Mouse (Mus musculus): ENCODE measurements at regions not wholly inside any gene's neighbourhood (a gene's known extent, or its start where the extent isn't known, plus 50 kb on each side); places are given as distances from the start of the nearest gene placed in this dataset.

DNA sequence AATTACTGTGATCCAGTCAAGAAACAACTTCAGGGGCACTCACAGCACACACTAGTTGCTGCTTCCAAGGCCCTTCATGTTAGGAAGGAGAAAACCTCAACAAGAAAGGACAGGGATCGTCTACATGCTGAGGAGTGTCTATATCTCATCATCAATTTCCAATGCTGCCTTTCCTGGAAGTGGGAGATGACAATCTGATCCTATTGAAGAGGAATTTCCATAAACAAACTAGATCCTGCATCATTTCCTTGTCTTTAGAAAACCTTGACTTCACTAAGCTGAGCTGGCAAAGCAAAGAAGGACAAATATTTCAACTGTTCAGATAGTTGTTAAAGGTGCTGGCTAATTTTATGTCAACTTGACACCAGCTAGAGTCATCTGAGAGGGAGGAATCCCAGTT lies 83.5 kb upstream of the Rapgef5 start:
- DNase-seq: no peak

GRCm38 (mm10) chr12:117437011-117437410 lies 79.3 kb upstream of the Rapgef5 start:
- DNase-seq: no peak

DNA sequence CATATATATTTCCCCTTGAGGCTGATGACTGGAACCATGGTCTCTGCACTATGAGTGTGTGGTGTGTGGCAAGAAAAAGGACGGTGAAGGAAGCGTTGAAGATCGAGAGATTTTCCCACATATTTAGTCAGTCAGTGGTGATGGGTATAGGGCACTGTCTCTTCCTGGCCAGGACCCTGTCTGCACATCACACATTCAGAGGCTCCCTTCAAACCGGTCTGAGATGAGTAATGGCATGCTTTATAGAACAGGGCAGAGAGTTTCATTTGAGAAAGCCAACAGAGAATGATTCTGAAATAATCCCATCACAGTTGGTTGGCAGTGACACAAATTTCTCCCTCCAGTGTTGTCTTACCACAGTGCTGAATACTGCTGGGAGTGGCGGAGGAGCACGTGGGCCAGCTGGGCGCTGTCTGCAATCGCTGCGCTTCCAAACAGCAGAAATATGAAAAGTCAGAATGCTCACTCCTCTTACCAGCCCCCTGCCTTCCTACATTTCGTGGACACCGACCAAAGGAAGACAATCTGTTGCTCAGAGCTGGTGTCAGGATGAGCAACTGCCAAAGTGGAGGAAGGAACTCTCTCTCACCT lies 77.2 kb upstream of the Rapgef5 start:
- no peak for DNase-seq

GRCm38 (mm10) chr12:117444247-117444989 lies 71.9 kb upstream of the Rapgef5 start:
- no peak for DNase-seq

DNA sequence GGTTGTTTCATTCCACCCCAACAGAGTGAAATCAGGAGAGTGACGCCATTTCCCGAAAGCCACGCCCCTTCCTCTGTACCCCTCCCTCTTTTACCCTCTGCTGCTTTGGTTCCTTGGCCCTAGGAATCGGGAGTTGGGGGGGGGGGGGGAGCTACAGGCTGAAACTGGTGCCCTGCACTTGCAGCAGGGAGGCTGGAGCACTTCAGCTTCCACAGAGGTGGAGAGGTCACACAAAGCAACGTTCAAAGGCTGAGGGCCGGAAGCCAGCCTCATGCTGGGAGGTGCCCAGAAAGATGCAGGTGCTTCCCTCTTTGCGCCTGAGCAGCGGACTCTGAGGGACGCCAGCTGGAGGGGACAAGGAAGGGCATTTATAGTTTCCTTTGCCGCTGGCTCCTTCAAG lies 69.1 kb upstream of the Rapgef5 start:
- DNase-seq: peak; percentile 12

DNA sequence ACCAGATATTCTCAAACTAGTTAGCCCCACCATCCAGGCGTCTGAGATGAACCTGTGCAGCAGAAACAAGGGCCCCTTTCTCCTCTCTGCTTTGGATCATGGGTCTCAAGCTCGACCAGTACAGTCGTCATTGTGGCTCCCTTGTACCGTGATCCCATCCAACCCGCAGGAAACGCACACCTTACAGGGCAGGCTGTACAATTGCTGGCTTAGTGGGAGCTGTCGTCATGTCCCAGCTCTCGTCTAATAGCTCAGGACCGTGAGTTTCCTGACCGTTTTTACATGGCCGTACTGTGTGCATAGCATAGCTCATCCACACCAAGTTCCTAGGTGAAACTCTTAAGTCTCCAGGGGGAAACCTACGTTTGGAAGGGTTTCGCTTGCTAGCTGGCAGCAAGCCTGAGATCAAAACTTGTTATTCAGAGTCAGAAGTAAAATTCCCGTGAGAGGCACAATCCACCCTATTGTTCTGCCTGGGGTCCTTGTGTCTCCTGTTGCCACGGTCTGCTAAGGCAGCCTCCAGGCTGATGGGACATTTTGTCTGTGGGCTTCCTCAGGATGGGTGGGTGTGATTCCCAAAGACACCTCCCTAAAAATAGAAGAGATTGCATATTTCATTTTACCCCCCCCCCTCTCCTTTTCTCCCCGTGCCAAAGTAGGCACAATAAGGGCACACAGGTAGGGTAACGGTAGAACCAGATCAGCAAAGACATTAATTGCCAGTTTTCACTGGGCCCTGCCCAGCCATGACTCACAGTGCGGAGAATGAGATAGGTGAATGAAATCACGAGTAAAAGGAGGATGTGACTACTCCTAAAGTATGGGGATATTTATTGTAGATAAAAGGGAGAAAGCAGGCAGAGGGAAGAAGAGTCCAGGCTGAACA lies 68.2 kb upstream of the Rapgef5 start:
- no peak for DNase-seq

DNA sequence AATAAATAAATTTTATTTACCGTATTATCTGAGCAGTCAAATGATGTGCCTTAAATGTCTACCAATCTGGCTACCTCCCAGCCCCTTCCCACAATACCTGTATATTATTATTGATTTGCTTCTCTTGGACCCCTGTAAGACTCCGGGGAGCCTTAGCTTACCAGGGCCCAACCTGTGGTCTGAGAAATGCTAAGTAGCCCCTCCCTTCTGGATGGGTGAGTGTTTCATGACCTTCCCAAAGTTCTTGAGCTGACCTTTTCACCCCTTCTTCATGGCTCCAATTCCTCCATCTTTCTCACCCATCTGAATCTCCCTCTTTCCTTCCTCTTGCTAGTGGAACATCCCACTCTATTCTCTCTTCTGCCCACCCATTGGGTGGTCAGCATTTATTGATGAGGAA lies 67.2 kb upstream of the Rapgef5 start:
- no peak for DNase-seq

DNA sequence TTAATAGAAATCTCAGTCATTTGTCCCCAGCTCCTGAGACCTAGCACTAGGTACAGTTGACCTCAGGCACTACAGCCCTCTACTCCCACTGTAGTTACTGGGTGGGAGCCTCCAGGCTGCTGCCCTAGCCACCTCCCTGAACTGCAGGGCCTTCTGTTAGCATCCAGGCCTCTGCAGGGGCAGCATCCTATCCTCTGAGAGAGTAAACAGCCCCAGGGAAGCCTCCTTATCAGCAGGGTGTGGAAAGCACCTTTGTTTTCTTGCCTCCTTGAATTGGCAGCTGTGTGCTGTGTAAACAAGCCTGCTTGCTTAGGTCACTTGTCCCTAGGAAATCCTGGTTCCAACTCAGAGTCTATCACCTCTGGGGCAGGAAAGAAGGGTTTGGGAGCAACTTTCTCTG lies 66.2 kb upstream of the Rapgef5 start:
- no peak for DNase-seq

DNA sequence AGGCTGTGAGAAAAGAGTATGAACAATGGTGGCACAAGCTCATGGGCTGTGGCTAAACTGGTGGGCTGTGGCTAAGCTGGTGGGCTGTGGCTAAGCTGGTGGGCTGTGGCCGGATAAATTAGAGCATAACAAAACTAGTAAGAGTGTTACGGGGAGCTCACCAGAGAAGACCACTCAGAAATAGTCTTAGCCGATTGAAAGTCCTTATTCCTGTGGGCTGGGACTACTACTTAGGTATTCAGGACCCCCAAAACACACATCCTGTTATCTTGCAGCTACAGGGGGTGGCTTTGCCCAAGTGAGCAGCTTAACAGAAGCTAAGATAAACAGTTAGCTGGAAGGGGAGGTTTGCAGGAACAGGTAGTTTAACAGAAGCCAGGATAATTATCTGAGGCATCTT lies 65.4 kb upstream of the Rapgef5 start:
- no peak for DNase-seq

GRCm38 (mm10) chr12:117451441-117451840 lies 64.8 kb upstream of the Rapgef5 start:
- no peak for DNase-seq

GRCm38 (mm10) chr12:117455800-117456199 lies 60.5 kb upstream of the Rapgef5 start:
- no peak for DNase-seq

DNA sequence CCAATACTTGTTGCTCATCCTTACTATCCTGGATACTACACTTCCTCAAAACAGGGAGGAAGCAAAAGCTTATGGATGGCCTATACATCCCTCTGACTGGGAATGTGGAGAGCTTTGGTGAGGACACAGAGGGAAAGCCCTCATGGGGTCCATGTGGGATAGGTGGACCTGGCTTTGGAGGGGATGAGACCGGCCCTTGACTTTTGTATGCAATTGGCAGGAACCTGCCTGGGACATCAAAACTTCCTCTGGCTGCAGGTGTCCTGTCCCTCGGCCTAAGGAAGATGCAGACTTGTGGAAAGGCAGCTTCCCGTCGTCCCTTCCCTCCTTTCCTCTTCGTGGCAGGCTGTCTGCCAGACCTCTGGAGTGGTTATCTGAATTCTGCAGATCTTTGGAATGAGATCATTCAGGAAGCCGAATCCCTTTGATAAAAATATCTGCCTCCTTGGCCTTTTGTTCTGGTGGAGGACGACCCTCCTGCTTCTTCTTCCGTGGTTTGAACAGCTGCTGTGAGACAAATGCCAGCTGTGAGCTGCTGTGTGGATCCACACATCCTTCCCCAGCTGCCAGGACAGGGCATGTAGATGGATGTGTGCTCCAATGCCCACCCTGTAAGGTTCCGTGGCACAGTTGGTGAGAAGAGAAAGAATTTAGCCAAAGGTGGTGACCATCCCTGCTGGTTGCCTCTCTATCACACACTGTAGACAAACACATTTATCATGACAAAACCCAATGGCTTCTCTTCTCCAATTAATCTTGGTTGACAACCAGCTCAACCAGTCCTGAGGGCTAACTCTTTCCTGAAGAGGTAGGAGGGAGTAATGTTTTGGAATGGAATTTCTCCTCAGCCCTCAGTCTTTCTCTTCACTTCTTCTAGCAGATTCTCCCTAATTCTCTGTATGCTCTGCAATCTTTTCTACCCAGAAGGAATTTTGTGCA lies 57.9 kb upstream of the Rapgef5 start:
- peak; percentile 39 for DNase-seq

GRCm38 (mm10) chr12:117459541-117459940 lies 56.7 kb upstream of the Rapgef5 start:
- no peak for DNase-seq

DNA sequence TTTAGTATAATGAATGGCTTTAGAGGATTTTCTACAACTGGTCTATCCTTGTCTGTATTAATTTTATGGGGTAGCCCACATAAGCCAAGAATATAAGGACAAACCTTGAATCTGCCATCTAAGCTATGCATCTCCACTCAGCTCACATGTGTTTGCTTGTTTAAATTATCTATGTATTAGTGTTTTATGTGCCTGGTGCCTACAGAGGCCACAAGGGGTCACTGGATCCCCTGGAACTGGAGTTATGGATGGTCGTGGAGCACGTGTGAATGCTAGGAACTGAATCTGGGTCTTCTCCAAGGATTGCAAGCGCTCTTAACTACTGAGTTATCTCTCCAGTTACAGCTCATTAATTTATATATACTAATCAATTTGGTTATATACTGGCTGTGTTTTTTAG lies 51.1 kb upstream of the Rapgef5 start:
- no peak for DNase-seq

GRCm38 (mm10) chr12:117465998-117466397 lies 50.3 kb upstream of the Rapgef5 start:
- no peak for DNase-seq

Measured in adrenal gland, postnatal 10 days (tissue).